Mouse (Mus musculus) G1E (cell line): Measurements from ENCODE around the gene Mrvi1.

Experiments
- CTCF ChIP-seq: IDR thresholded peaks from 2 replicates; pipeline ENCODE4 v1.5.1; 2012; ENCODE audit warnings: low read depth, low read length, inconsistent platforms, mixed read lengths
- GATA1 ChIP-seq: IDR thresholded peaks from 2 replicates; pipeline ENCODE4 v1.6.1; 2012; ENCODE audit warnings: borderline replicate concordance, low read length, inconsistent platforms, mixed read lengths
- GATA2 ChIP-seq: IDR thresholded peaks from 2 replicates; pipeline ENCODE4 v1.6.1; 2012; ENCODE audit warnings: low read depth, low read length, inconsistent platforms, borderline replicate concordance
- POLR2AphosphoS5 ChIP-seq: IDR thresholded peaks from 2 replicates; pipeline ENCODE4 v1.6.1; 2012; ENCODE audit warnings: low read depth, low read length, inconsistent platforms; ENCODE audit not compliant: insufficient replicate concordance
- TAL1 ChIP-seq: conservative IDR thresholded peaks from 2 replicates; pipeline ENCODE4 v1.6.1; 2012; ENCODE audit warnings: low read depth, low read length, inconsistent platforms, mixed read lengths

DNA sequence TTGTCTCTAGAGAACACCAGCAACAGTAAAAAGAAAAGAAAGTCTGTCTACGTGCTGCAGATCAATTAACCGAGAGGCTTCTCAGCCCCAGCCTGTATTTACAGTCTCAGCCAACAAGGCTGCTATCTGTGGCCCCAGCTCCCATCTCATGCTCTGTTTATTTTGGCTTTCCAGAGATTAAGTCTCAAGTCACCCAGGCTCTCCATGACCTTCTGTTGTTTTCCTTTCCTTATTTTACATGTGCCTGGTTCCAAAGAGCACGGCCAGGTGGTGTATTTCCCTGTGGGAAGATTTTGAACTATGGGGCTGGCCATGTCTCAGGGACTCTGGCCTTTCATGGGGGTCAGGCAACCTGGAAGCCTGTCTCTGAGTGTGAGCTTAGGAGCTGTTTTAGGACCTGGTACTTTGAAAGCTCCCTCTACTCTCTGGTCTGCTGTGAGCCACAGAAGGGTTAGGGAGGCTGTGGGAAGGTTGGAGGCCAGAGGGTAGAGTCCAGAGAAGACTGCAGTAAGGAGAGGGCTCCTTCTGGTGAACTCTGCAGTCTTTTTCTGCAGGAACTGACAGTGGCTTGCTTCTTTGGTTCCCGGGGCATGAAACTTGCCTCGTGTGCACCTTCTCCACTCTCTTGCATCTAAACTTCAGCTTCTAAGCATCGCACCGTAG, 130.6 kb downstream of the Mrvi1 start:
- TF ChIP-seq CTCF (no peak), GATA1 (no peak), TAL1 (no peak), POLR2AphosphoS5 (no peak), GATA2 (no peak)
